Mouse (Mus musculus) midbrain, embryonic 15.5 days (tissue): ENCODE data around the gene Aip. TPM values are rescaled to one million over a fixed set of nuclear protein-coding genes. Genes with fewer than 3 reads are reported as not detected.

ENCODE experiments used
- ATAC-seq: fragments of 200-750 bp; cut with Nextera tagmentation; replicated peaks from 2 replicates; pipeline ENCODE4 v1.8.0; 2017; ENCODE audit warnings: moderate TSS enrichment
- H3K27ac ChIP-seq: fragments of 300-500 bp; sonication (generic); 2 replicates; pipeline ENCODE4 v1.5.1; 2015; ENCODE audit warnings: mild to moderate bottlenecking, inconsistent platforms
- H3K27me3 ChIP-seq: fragments of 300-500 bp; sonication (generic); replicated peaks from 2 replicates; pipeline ENCODE4 v1.6.1; 2015; ENCODE audit warnings: inconsistent platforms
- H3K36me3 ChIP-seq: fragments of 300-500 bp; sonication (generic); replicated peaks from 2 replicates; pipeline ENCODE4 v1.6.1; 2015; ENCODE audit warnings: inconsistent platforms
- H3K4me1 ChIP-seq: fragments of 300-500 bp; sonication (generic); 2 replicates; pipeline ENCODE4 v1.6.1; 2015; ENCODE audit warnings: inconsistent platforms
- H3K4me2 ChIP-seq: fragments of 300-500 bp; sonication (generic); 2 replicates; pipeline ENCODE4 v1.6.1; 2015; ENCODE audit warnings: inconsistent platforms, mild to moderate bottlenecking, moderate library complexity
- H3K4me3 ChIP-seq: fragments of 300-500 bp; sonication (generic); 2 replicates; pipeline ENCODE4 v1.5.1; 2015; ENCODE audit warnings: mild to moderate bottlenecking, inconsistent platforms
- H3K9ac ChIP-seq: fragments of 300-500 bp; sonication (generic); 2 replicates; pipeline ENCODE4 v1.6.1; 2015; ENCODE audit warnings: mild to moderate bottlenecking, inconsistent platforms
- H3K9me3 ChIP-seq: fragments of 300-500 bp; sonication (generic); 2 replicates; pipeline ENCODE4 v1.6.1; 2016; ENCODE audit warnings: inconsistent platforms
- WGBS: fragments of 180-500 bp; shearing (Covaris S2); methylation state at CpG from one replicate; pipeline ENCODE4 v1.1.7; 2015; ENCODE audit warnings: mixed read lengths; 5-methylcytosine and 5-hydroxymethylcytosine counted together
- polyA plus RNA-seq: library from polyadenylated mRNA; unstranded; fragments of >200 nt; fragmentation: Nextera tagmentation; extraction: Ambion mirVana; gene quantifications from 2 replicates; pipeline ENCODE4 v1.2.1, GENCODE M21; 2015

Aip gene
- polyA plus RNA-seq, 1 experiment from 2014 or later = 101 TPM

- peaks cover 10% of the 10 kb centered on the region for H3K4me1 ChIP-seq
- H3K4me2 ChIP-seq = no peak overlapping the region
- no peak overlapping the region for H3K4me3 ChIP-seq
- no peak for ATAC-seq
- H3K36me3 ChIP-seq = peaks cover 50% of the 10 kb centered on the region
- no peak overlapping the region for H3K9ac ChIP-seq
- 85% methylated on average over 11 of the region's 11 CpGs for WGBS
- no peaks in the 10 kb centered on the region for H3K27me3 ChIP-seq
- H3K27ac ChIP-seq = no peak overlapping the region
- no peaks in the 10 kb centered on the region for H3K9me3 ChIP-seq
Measured at GRCm38 (mm10) chr19:4115816-4116215, 9.8 kb downstream of the Aip start.

- peaks cover 3% of the 10 kb centered on the region; the same call in 1 of the 2 replicates for H3K4me1 ChIP-seq
- H3K4me3 ChIP-seq = no peak overlapping the region
- H3K4me2 ChIP-seq = no peak overlapping the region
- ATAC-seq = no peak
- no peaks in the 10 kb centered on the region for H3K27me3 ChIP-seq
- H3K36me3 ChIP-seq = peaks cover 56% of the 10 kb centered on the region
- H3K9me3 ChIP-seq = no peaks in the 10 kb centered on the region
- H3K27ac ChIP-seq = no peak overlapping the region
- no peak overlapping the region for H3K9ac ChIP-seq
- 91% methylated on average over 10 of the region's 10 CpGs for WGBS
Measured at GRCm38 (mm10) chr19:4115144-4115543, 10.5 kb downstream of the Aip start.

GRCm38 (mm10) chr19:4114551-4114950, 11.1 kb downstream of the Aip start:
- no peak for ATAC-seq
- WGBS = 90% methylated on average over 10 of the region's 10 CpGs
- no peaks in the 10 kb centered on the region for H3K4me1 ChIP-seq
- no peak overlapping the region for H3K4me2 ChIP-seq
- H3K27me3 ChIP-seq = no peaks in the 10 kb centered on the region
- no peak overlapping the region for H3K27ac ChIP-seq
- no peak overlapping the region for H3K9ac ChIP-seq
- peaks cover 58% of the 10 kb centered on the region for H3K36me3 ChIP-seq
- H3K9me3 ChIP-seq = no peaks in the 10 kb centered on the region
- no peak overlapping the region for H3K4me3 ChIP-seq

- Histone ChIP-seq H3K4me3 (no peak overlapping the region), H3K27me3 (no peaks in the 10 kb centered on the region), H3K9ac (no peak overlapping the region), H3K27ac (no peak overlapping the region), H3K9me3 (no peaks in the 10 kb centered on the region), H3K4me1 (no peaks in the 10 kb centered on the region), H3K36me3 (peaks cover 61% of the 10 kb centered on the region), H3K4me2 (no peak overlapping the region)
- WGBS = 75% methylated on average over 5 of the region's 5 CpGs
- no peak; the same call in 1 of the 2 replicates for ATAC-seq
Measured at GRCm38 (mm10) chr19:4113806-4114230, 11.8 kb downstream of the Aip start.

GRCm38 (mm10) chr19:4113186-4113805, 12.4 kb downstream of the Aip start:
- Histone ChIP-seq H3K36me3 (peaks cover 61% of the 10 kb centered on the region), H3K9ac (no peak overlapping the region), H3K4me1 (no peaks in the 10 kb centered on the region), H3K27ac (no peak overlapping the region), H3K27me3 (no peaks in the 10 kb centered on the region), H3K4me2 (no peak overlapping the region), H3K9me3 (no peaks in the 10 kb centered on the region), H3K4me3 (no peak overlapping the region)
- 84% methylated on average over 13 of the region's 13 CpGs for WGBS
- ATAC-seq = no peak

GRCm38 (mm10) chr19:4112063-4112960, 13.3 kb downstream of the Aip start:
- peaks cover 63% of the 10 kb centered on the region for H3K36me3 ChIP-seq
- H3K9ac ChIP-seq = no peak overlapping the region
- H3K9me3 ChIP-seq = no peaks in the 10 kb centered on the region
- no peaks in the 10 kb centered on the region for H3K4me1 ChIP-seq
- 95% methylated on average over 26 of the region's 26 CpGs for WGBS
- no peaks in the 10 kb centered on the region for H3K27me3 ChIP-seq
- H3K4me2 ChIP-seq = no peak overlapping the region
- no peak overlapping the region for H3K27ac ChIP-seq
- no peak for ATAC-seq
- H3K4me3 ChIP-seq = no peak overlapping the region

- no peaks in the 10 kb centered on the region for H3K4me1 ChIP-seq
- no peak overlapping the region for H3K27ac ChIP-seq
- H3K9ac ChIP-seq = no peak overlapping the region
- WGBS = 89% methylated on average over 9 of the region's 9 CpGs
- no peaks in the 10 kb centered on the region for H3K9me3 ChIP-seq
- H3K36me3 ChIP-seq = peaks cover 50% of the 10 kb centered on the region
- ATAC-seq = no peak
- no peak overlapping the region for H3K4me3 ChIP-seq
- no peaks in the 10 kb centered on the region for H3K27me3 ChIP-seq
- H3K4me2 ChIP-seq = no peak overlapping the region
Measured at GRCm38 (mm10) chr19:4108535-4108934, 17.1 kb downstream of the Aip start.

GRCm38 (mm10) chr19:4106654-4107053, 19.0 kb downstream of the Aip start:
- Histone ChIP-seq H3K9me3 (no peaks in the 10 kb centered on the region), H3K27me3 (no peaks in the 10 kb centered on the region), H3K36me3 (peaks cover 33% of the 10 kb centered on the region), H3K27ac (no peak overlapping the region), H3K4me1 (peaks cover 10% of the 10 kb centered on the region), H3K4me3 (no peak overlapping the region), H3K9ac (no peak overlapping the region), H3K4me2 (no peak overlapping the region)
- WGBS = 92% methylated on average over 14 of the region's 14 CpGs
- ATAC-seq = no peak

- WGBS = 91% methylated on average over 16 of the region's 16 CpGs
- no peak overlapping the region for H3K27ac ChIP-seq
- ATAC-seq = no peak
- H3K9me3 ChIP-seq = no peaks in the 10 kb centered on the region
- H3K36me3 ChIP-seq = peaks cover 21% of the 10 kb centered on the region; the same call in 1 of the 2 replicates
- H3K4me3 ChIP-seq = no peak overlapping the region
- H3K9ac ChIP-seq = no peak overlapping the region
- no peaks in the 10 kb centered on the region for H3K27me3 ChIP-seq
- H3K4me2 ChIP-seq = no peak overlapping the region
- peaks cover 23% of the 10 kb centered on the region for H3K4me1 ChIP-seq
Measured at GRCm38 (mm10) chr19:4104675-4105194, 20.9 kb downstream of the Aip start.

GRCm38 (mm10) chr19:4103792-4104191, 21.9 kb downstream of the Aip start:
- no peak overlapping the region for H3K9ac ChIP-seq
- no peak overlapping the region for H3K4me2 ChIP-seq
- no peaks in the 10 kb centered on the region for H3K9me3 ChIP-seq
- no peak overlapping the region for H3K27ac ChIP-seq
- H3K36me3 ChIP-seq = peaks cover 18% of the 10 kb centered on the region; the same call in 1 of the 2 replicates
- H3K4me1 ChIP-seq = peaks cover 32% of the 10 kb centered on the region
- no peak for ATAC-seq
- WGBS = 84% methylated on average over 3 of the region's 3 CpGs
- no peak overlapping the region for H3K4me3 ChIP-seq
- H3K27me3 ChIP-seq = no peaks in the 10 kb centered on the region

GRCm38 (mm10) chr19:4103294-4103693, 22.4 kb downstream of the Aip start:
- Histone ChIP-seq H3K36me3 (peaks cover 18% of the 10 kb centered on the region; the same call in 1 of the 2 replicates), H3K27me3 (no peaks in the 10 kb centered on the region), H3K4me2 (no peak overlapping the region), H3K9ac (no peak overlapping the region), H3K27ac (no peak overlapping the region), H3K4me3 (no peak overlapping the region), H3K4me1 (peaks cover 37% of the 10 kb centered on the region), H3K9me3 (no peaks in the 10 kb centered on the region)
- 93% methylated on average over 18 of the region's 18 CpGs for WGBS
- no peak for ATAC-seq

- ATAC-seq = no peak
- Histone ChIP-seq H3K4me1 (peaks cover 44% of the 10 kb centered on the region), H3K9me3 (no peaks in the 10 kb centered on the region), H3K27me3 (no peaks in the 10 kb centered on the region), H3K4me3 (no peak overlapping the region), H3K4me2 (no peak overlapping the region), H3K9ac (no peak overlapping the region), H3K27ac (no peak overlapping the region), H3K36me3 (peaks cover 14% of the 10 kb centered on the region; the same call in 1 of the 2 replicates)
- 95% methylated on average over 12 of the region's 12 CpGs for WGBS
Measured at GRCm38 (mm10) chr19:4102626-4103025, 23.0 kb downstream of the Aip start.
